Mouse (Mus musculus) stomach, postnatal 0 days (tissue): ENCODE data around the gene Gm13287.
"Not testable (repeated sequence)": the region's sequence is repeated elsewhere in the genome, so short reads cannot be mapped to it uniquely, and the experiment has no call there.

Experiments used
- CTCF ChIP-seq: IDR thresholded peaks from 2 replicates; pipeline ENCODE4 v1.5.1; 2016; ENCODE audit warnings: antibody characterized with exemption, low read depth, mild to moderate bottlenecking, moderate library complexity
- EP300 ChIP-seq: optimal IDR thresholded peaks from 2 replicates; pipeline ENCODE3; 2016; ENCODE audit warnings: antibody characterized with exemption

DNA sequence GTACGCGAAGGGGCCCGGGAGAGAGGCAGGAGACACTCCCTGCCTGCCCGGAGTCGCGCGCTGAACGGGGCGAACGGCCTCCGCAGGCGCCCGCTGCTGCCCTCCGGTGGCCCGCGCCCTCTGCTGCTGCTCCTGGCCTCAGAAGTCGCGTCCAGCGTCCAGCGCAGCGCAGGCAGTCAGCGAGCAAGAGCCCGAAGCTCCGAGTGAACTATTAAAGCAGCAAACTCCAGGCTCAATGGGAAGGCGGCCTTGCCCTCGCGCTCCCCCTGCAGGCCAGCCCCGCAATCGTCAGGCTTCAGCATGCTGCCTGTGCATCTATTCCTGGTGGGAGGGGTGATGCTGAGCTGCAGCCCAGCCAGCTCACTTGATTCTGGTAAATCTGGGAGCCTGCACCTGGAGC lies 23.5 kb upstream of the Gm13287 start, which contains the start of gene Gm13272:
- not testable (repeated sequence) for TF ChIP-seq EP300, CTCF
